Mouse (Mus musculus) left cerebral cortex, adult 9 months (tissue): ENCODE measurements around the gene Zg16.
A peak's percentile ranks its signal among the peaks of the same experiment; 100 is the strongest.

ENCODE experiments used
- DNase-seq, 2 experiments: peaks; one replicate each; pipeline ENCODE4 v3.0.0; 2022; ENCODE audit warnings: low spot score in 2 of 2

The Zg16 gene

GRCm38 (mm10) chr7:127020901-127021562, 66.1 kb downstream of the Zg16 start, which contains the start of the genes Gm42742 and Prrt2:
Gene Gm42742 (minus strand): TSS chr7:127021097.
Gene Prrt2 (minus strand): TSS chr7:127021211.
- peak in 1 of 2 experiments; percentile 74 for DNase-seq

GRCm38 (mm10) chr7:127020491-127020890, 66.6 kb downstream of the Zg16 start:
- no peak for DNase-seq

- no peak for DNase-seq
Measured at GRCm38 (mm10) chr7:127020031-127020430, 67.1 kb downstream of the Zg16 start.

- no peak for DNase-seq
Measured at GRCm38 (mm10) chr7:127019306-127019960, 67.7 kb downstream of the Zg16 start.

- DNase-seq, result no peak
Measured at GRCm38 (mm10) chr7:127018416-127019305, 68.5 kb downstream of the Zg16 start.

GRCm38 (mm10) chr7:127017950-127018345, 69.2 kb downstream of the Zg16 start:
- no peak for DNase-seq

GRCm38 (mm10) chr7:127016971-127017949, 69.9 kb downstream of the Zg16 start, which contains the start of gene Pagr1a:
Gene Pagr1a (minus strand): TSS chr7:127017352.
- peak; percentile 93 to 98 for DNase-seq

- peak in 1 of 2 experiments; percentile 66 for DNase-seq
Measured at GRCm38 (mm10) chr7:127016486-127016938, 70.6 kb downstream of the Zg16 start.

GRCm38 (mm10) chr7:127016481-127016485, 70.8 kb downstream of the Zg16 start, which contains the start of gene Pagr1b:
Gene Pagr1b (minus strand): TSS chr7:127016484.
- DNase-seq, result no peak

GRCm38 (mm10) chr7:127016081-127016480, 71.0 kb downstream of the Zg16 start:
- no peak for DNase-seq

- DNase-seq, result no peak
Measured at GRCm38 (mm10) chr7:127014993-127015392, 72.1 kb downstream of the Zg16 start.

- no peak for DNase-seq
Measured at GRCm38 (mm10) chr7:127014320-127014719, 72.8 kb downstream of the Zg16 start, which contains the start of gene Mvp. Gene Mvp (minus strand): TSS chr7:127014621.

- DNase-seq, result no peak
Measured at GRCm38 (mm10) chr7:127013385-127013784, 73.7 kb downstream of the Zg16 start.

- no peak for DNase-seq
Measured at GRCm38 (mm10) chr7:127012845-127013244, 74.3 kb downstream of the Zg16 start.

GRCm38 (mm10) chr7:127012374-127012773, 74.8 kb downstream of the Zg16 start:
- no peak for DNase-seq

GRCm38 (mm10) chr7:127011717-127012116, 75.4 kb downstream of the Zg16 start:
- no peak for DNase-seq

GRCm38 (mm10) chr7:127011051-127011450, 76.1 kb downstream of the Zg16 start:
- DNase-seq, result no peak

- no peak for DNase-seq
Measured at GRCm38 (mm10) chr7:127009307-127010085, 77.6 kb downstream of the Zg16 start.

- peak in 1 of 2 experiments; percentile 89 for DNase-seq
Measured at GRCm38 (mm10) chr7:127008239-127009019, 78.7 kb downstream of the Zg16 start.
